Mouse (Mus musculus): ENCODE measurements around the gene Sh2d7.

DNA sequence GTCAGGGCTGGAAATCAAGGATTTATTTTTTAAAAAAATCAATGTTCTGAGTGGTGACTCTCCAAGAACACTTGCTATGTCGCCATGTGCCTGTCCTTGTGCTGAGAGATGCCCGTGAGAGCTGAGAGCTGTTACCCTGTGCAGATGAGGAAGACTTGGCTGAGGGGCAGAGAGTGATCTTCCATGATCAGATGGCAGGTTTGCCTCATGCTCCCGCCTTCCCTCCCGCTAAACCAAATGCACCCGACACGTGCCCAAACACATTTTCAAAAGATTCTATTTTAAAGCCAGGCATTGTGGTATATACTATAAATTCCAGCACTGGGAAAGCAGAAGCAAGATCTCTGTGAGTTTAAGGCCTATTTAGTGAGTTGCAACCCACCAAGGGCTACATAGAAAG is 7.9 kb upstream of the Sh2d7 start:
- TF ChIP-seq HCFC1 (IDR thresholded peaks at IDR 0.05; ENCODE audit: borderline replicate concordance, insufficient read depth, low read length) (no peak), CHD2 (IDR thresholded peaks at IDR 0.05; ENCODE audit: low read depth, low read length) (no peak), ZNF384 (IDR thresholded peaks at IDR 0.05; ENCODE audit: low read depth, low read length) (no peak), MAFK (IDR thresholded peaks at IDR 0.05; ENCODE audit: insufficient read depth, low read depth, low read length) (no peak), ZC3H11A (IDR thresholded peaks at IDR 0.05; ENCODE audit: borderline replicate concordance, low read depth, low read length) (no peak)
